Mouse (Mus musculus): ENCODE measurements around the gene Gm20388.

- TF ChIP-seq MAFK (IDR thresholded peaks at IDR 0.05; ENCODE audit: insufficient read depth, low read depth, low read length) (no peak), ZNF384 (IDR thresholded peaks at IDR 0.05; ENCODE audit: low read depth, low read length) (no peak), ZC3H11A (IDR thresholded peaks at IDR 0.05; ENCODE audit: borderline replicate concordance, low read depth, low read length) (no peak)
Observed at GRCm38 (mm10) chr8:121089631-121090380, 1179.2 kb downstream of the Gm20388 start.
